Mouse (Mus musculus): ENCODE measurements around the gene Dolpp1. TPM values are rescaled to one million over a fixed set of nuclear protein-coding genes. Genes with fewer than 3 reads are reported as not detected.

The Dolpp1 gene
- 80.1 and 92.9 TPM in 2 replicates for polyA plus RNA-seq (2012; rRNA removed)

GRCm38 (mm10) chr2:30392114-30392576 is at the start of gene Dolpp1:
Gene Dolpp1, plus strand, starts transcription at chr2:30392254.

GRCm38 (mm10) chr2:30358533-30359531 is 33.2 kb upstream of the Dolpp1 start, which contains the start of gene Sh3glb2:
Gene Sh3glb2, minus strand, starts transcription at chr2:30359337.

GRCm38 (mm10) chr2:30363773-30364650 is 28.0 kb upstream of the Dolpp1 start, which contains the start of gene Miga2:
Gene Miga2, plus strand, starts transcription at chr2:30364233.

DNA sequence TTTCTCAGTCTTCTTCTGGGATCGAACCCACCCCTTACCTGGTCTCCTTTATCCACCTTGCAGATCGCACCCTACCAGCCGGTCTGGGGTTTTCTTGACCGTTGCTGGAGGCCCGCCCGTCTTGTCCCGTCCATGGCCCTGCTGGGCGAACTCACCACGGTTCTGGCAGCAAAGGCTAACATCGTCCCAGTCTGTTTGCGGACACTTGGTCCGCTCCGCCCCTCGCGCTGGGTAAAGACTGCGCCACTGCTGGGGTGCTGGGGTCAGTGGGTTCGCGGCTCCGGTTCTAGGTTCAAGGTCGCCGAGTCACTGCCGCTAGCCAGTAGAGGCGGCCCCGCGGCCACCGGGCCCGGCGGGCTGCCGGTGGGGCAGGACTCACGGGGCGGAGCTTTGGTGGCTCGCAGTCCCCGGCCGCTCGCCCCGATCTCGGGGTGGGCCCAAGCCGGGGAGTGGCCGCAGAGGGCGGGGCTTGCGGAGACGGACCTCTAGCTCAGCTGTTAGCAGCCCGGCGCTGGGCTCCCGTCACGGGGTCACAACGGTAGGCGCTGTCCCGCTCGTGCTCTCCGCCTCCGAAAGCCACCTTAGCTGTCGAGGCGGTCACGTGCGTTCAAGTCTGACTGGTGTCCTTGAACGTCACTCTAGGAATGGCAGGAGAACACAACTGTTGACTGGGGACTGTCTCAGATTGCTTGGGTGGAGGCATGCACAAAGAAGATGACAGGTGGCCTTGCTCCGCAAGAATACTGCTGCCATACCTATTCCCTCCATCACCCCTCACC is 23.3 kb downstream of the Dolpp1 start, which contains the start of gene Crat:
Gene Crat, minus strand, starts transcription at position 657 of the 779 bp plus-strand sequence.

DNA sequence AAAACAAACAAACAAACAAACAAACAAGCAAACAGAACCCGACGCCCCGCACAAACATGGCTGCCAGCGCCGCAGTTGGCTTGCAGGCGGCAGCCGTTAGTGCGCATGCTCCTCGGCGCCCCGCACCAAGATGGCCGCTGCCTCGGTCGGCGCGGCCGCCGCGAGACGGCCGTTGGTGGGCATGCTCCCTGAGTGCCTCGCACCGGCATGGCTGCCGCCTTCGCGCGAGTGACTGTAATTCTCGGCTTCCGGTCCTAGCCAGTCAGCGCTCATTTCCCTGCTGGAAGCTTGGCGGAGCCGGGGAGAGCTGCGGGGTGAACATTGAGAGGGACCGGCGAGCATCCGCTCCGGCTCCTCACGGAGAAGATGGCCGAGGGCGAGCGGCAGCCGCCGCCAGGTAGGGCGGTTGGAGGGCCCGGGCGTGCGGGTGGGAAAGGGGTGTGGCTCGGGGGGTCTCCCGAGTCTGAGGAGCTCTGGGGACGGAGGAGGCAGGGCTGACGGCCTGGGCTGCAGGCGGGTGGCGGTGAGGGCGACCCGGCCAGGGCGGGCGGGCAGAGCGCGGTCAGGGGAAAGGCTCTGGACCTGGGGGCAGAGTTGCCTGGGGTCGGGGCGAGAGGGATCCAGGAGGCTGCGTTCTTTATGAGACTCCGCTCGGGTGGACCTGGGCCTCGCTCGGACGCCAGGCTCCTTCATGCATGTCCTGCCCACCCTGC is 24.0 kb downstream of the Dolpp1 start, which contains the start of gene Ptpa:
Gene Ptpa, plus strand, starts transcription at position 104 of the 713 bp plus-strand sequence.

Other genes with a start within 250 kb of the Dolpp1 start
- 39.9 and 91.3 TPM in 2 replicates for gene Endog, start 220.8 kb upstream of the Dolpp1 start, polyA plus RNA-seq (2012; rRNA removed)
- gene Spout1, start 213.8 kb upstream of the Dolpp1 start, polyA plus RNA-seq (2012; rRNA removed): 11.6 and 12.3 TPM in 2 replicates
- 55.2 and 57.8 TPM in 2 replicates for gene Kyat1, start 186.4 kb upstream of the Dolpp1 start, polyA plus RNA-seq (2012; rRNA removed)
- gene Lrrc8a, start 154.5 kb upstream of the Dolpp1 start, polyA plus RNA-seq (2012; rRNA removed): 16.7 and 17.1 TPM in 2 replicates
- 0.39 and 0.74 TPM in 2 replicates for gene Gm28035, start 151.7 kb upstream of the Dolpp1 start, polyA plus RNA-seq (2012; rRNA removed)
- gene Phyhd1, start 126.1 kb upstream of the Dolpp1 start, polyA plus RNA-seq (2012; rRNA removed): 9.1 and 10.5 TPM in 2 replicates
- gene Gm28038, start 111.2 kb upstream of the Dolpp1 start, polyA plus RNA-seq (2012; rRNA removed): not detected in 2 replicates
- 7.8 and 8.3 TPM in 2 replicates for gene Dolk, start 105.9 kb upstream of the Dolpp1 start, polyA plus RNA-seq (2012; rRNA removed)
- 21.4 and 24.0 TPM in 2 replicates for gene Nup188, start 105.9 kb upstream of the Dolpp1 start, polyA plus RNA-seq (2012; rRNA removed)
- gene Sh3glb2, start 32.9 kb upstream of the Dolpp1 start, polyA plus RNA-seq (2012; rRNA removed): 184 and 205 TPM in 2 replicates
- gene Miga2, start 28.0 kb upstream of the Dolpp1 start, polyA plus RNA-seq (2012; rRNA removed): 21.6 and 21.8 TPM in 2 replicates
- 91.8 and 106 TPM in 2 replicates for gene Crat, start 23.6 kb downstream of the Dolpp1 start, polyA plus RNA-seq (2012; rRNA removed)
- 77.8 and 80.4 TPM in 2 replicates for gene Ptpa, start 23.8 kb downstream of the Dolpp1 start, polyA plus RNA-seq (2012; rRNA removed)
- gene Ier5l, start 82.0 kb downstream of the Dolpp1 start, polyA plus RNA-seq (2012; rRNA removed): 14.5 and 26.0 TPM in 2 replicates
- gene Cstad, start 202.8 kb downstream of the Dolpp1 start, polyA plus RNA-seq (2012; rRNA removed): not detected in 2 replicates